Mouse (Mus musculus) monocyte, adult 59 days (primary cell): ENCODE data around the gene Kprp. TPM values are rescaled to one million over a fixed set of nuclear protein-coding genes. Genes with fewer than 3 reads are reported as not detected.

Source experiments
- total RNA-seq, 2 experiments: library from RNA; stranded (reverse); gene quantifications; one replicate each; pipeline ENCODE4 v1.2.4; 2023

Gene Kprp
- total RNA-seq, result not detected

DNA sequence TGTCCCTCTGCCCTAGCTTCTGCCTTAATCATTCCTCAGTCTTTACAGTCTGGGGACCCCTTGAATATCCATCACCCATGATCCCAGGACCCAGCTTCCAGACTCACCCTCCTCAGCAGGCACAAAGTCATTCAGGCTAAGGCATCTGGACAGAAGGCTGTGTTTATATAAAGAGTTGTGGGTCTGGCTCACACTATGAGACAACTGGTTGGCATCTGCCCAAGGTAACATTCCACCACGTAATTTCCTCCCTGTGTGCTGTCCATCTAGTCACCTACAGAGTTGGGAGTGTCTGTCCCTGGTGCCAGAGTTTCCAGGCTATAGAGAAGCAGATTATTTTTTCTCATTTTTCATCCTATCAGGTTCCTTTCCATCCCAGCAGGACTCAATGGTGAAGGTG lies at the start of gene Kprp:
Kprp (minus strand) TSS at position 140 of the 400 bp plus-strand sequence.

DNA sequence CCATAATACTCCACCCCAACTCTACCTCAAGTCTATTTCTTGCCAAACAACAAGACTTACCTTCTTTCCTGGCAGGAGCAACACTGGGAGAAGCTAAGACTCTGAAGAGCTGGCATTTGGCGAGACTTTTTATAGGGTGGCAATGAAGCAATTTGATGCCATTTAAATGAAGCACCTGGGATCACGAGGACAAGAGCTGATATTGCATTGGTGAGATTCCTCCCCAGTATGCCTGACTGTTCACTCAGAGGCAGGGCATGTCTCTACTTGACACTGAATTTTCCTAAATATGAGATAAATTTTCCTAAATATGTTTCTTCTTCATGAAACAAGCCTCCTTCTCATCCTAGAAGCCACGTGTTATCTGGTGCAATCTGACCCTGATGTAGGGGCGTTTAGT lies 43.1 kb upstream of the Kprp start, which contains the start of gene 2310050C09Rik:
2310050C09Rik (minus strand) TSS at position 101 of the 400 bp plus-strand sequence.

DNA sequence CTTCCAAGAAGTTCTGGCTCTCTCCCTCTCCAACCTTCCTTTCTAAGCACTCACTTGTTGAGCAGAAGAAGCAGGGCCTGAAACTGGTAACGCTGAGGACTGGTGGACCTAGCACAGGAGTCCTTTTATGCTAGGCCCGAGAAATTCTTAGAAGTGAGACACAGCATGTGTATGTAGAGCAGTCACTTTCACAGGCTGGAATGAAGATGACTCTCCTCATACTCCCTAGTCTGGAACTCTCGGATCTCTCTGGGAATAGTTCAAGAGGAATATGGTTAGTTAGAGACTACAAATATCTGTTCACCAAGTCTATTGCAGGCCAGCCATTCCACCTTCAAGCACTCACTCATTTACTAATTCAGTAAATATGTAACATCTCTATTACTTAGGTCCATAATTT lies 24.1 kb upstream of the Kprp start, which contains the start of gene Lce1l:
Lce1l (minus strand) TSS at position 101 of the 400 bp plus-strand sequence.

DNA sequence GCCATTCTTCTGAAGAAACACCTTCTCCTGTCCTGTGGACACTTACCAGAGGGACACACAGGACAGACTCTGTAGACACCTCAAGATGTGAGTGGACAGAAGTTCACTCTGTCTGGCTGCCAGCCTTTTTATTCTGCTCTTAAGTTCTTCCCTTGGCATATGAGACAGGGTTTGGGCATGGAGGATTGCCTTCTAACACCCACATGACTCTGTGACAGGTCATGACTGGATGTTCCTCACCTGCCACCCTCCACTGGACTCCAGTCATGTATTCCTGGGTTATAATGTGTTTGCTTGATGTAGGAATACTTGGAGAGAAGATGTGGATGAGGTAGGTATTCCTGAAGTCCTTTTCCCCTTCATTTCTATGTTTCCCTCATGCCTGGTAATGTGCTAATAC lies 19.3 kb downstream of the Kprp start, which contains the start of gene Lce1k:
Lce1k (minus strand) TSS at position 101 of the 400 bp plus-strand sequence.

DNA sequence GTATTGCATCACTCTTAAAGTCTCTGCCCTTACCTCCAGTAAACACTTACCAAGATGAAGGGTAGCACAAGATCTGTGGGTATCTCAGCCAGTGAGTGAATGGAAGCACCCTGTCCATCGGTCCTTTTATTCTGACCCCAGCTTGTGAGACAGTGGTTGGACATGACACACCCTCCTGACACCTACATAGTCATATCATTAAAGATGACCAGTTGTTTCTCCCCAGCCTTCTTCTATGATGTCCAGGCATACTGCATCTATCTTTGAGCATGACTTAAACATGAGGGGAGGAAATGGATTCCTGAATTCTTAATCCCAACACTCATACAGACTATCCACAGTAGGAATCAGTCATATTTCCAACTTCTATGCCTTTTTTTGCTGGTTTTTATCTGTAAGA lies 36.6 kb downstream of the Kprp start, which contains the start of gene Lce1j:
Lce1j (minus strand) TSS at position 101 of the 400 bp plus-strand sequence.

DNA sequence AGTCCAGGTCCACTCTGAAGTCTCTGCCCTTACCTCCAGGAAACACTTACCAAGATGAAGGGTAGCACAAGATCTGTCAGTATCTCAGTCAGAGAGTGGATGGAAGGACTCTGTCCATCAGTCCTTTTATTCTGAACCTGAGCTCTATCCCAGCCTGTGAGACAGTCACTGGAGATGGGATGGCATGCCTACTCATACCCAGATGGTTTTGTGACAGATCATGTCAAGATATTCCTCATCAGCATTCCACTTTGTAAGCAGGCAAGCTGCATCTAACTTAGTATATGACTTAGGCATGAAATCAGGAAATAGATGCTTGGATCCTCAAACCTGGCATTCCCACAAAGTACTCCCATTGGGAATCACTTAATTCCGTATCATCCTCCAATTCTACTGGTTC lies 48.2 kb downstream of the Kprp start, which contains the start of gene Lce1i:
Lce1i (minus strand) TSS at position 101 of the 400 bp plus-strand sequence.

Other genes starting within 250 kb of the Kprp start
- gene Smcp, start 238.2 kb downstream of the Kprp start, total RNA-seq, result not detected
- gene 2210017I01Rik, start 219.8 kb downstream of the Kprp start, total RNA-seq, result not detected
- not detected for gene Lce6a, start 205.6 kb downstream of the Kprp start, total RNA-seq
- not detected for gene Lce1a1, start 178.9 kb downstream of the Kprp start, total RNA-seq
- not detected for gene Lce1b, start 170.3 kb downstream of the Kprp start, total RNA-seq
- not detected for gene Lce1a2, start 156.9 kb downstream of the Kprp start, total RNA-seq
- gene Lce1c, start 148.0 kb downstream of the Kprp start, total RNA-seq, result not detected
- not detected for gene Lce1d, start 140.0 kb downstream of the Kprp start, total RNA-seq
- gene Lce1e, start 118.2 kb downstream of the Kprp start, total RNA-seq, result not detected
- not detected for gene Lce1f, start 106.9 kb downstream of the Kprp start, total RNA-seq
- gene Gm38119, start 88.2 kb downstream of the Kprp start, total RNA-seq, result not detected
- gene Lce1g, start 74.9 kb downstream of the Kprp start, total RNA-seq, result not detected
- gene Lce1h, start 62.2 kb downstream of the Kprp start, total RNA-seq, result not detected
- gene Lce1i, start 48.3 kb downstream of the Kprp start, total RNA-seq, result not detected
- gene Lce1j, start 36.7 kb downstream of the Kprp start, total RNA-seq, result not detected
- gene Lce1k, start 19.4 kb downstream of the Kprp start, total RNA-seq, result not detected
- gene Lce1l, start 24.0 kb upstream of the Kprp start, total RNA-seq, result not detected
- gene 2310050C09Rik, start 43.0 kb upstream of the Kprp start, total RNA-seq, result not detected
- gene Lce3a, start 99.0 kb upstream of the Kprp start, total RNA-seq, result not detected
- gene Lce3b, start 105.7 kb upstream of the Kprp start, total RNA-seq, result not detected
- not detected for gene Lce3c, start 117.2 kb upstream of the Kprp start, total RNA-seq
- gene Lce3d, start 130.1 kb upstream of the Kprp start, total RNA-seq, result not detected
- not detected for gene Lce3e, start 139.8 kb upstream of the Kprp start, total RNA-seq
- gene Lce3f, start 165.0 kb upstream of the Kprp start, total RNA-seq, result not detected
- gene Crct1, start 188.4 kb upstream of the Kprp start, total RNA-seq, result not detected
- not detected for gene Lce1m, start 191.8 kb upstream of the Kprp start, total RNA-seq
- not detected for gene Gm4858, start 241.6 kb upstream of the Kprp start, total RNA-seq